Mouse (Mus musculus): ENCODE measurements around the gene Stk16. TPM values are rescaled to one million over a fixed set of nuclear protein-coding genes. Genes with fewer than 3 reads are reported as not detected.
"Not testable (repeated sequence)": the region's sequence is repeated elsewhere in the genome, so short reads cannot be mapped to it uniquely, and the experiment has no call there.

Gene Stk16
- total RNA-seq, 2 experiments from 2014 or later, result 65.6 to 67.0 TPM

DNA sequence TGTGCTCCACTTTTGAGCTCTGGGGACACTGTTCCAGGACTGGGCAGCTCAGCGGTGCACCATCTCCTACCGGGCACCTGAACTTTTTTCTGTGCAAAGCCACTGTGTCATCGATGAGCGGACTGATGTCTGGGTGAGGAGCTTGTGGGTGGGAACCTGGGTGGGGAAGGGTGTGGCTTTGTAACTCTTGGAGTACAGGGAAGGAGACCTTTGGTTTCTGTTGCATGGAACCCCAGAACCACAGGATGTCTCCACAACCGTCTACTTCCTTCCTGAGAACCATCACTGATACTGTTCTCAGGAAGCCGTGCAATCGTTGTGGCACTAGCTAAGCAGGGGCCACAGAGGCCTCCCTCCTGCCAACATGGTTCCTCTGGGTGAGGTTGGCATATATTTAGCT, 2.5 kb downstream of the Stk16 start:
- no peak for DNase-seq

- DNase-seq, result no peak
These were observed 3.8 kb downstream of the Stk16 start for GRCm38 (mm10) chr1:75214442-75214841.

- peak; percentile 85 for DNase-seq
These were observed 4.2 kb downstream of the Stk16 start for GRCm38 (mm10) chr1:75214886-75215285.

DNA sequence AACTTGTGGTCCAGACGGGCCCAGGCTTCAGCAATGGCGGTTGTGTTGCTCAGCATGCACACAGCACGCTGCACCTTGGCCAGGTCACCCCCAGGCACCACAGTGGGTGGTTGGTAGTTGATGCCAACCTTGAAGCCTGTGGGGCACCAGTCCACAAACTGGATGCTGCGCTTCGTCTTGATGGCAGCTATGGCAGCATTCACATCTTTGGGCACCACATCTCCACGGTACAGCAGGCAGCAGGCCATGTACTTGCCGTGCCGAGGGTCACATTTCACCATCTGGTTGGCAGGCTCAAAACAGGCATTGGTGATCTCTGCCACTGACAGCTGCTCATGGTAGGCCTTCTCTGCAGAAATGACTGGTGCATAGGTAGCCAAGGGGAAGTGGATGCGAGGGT, 5.1 kb downstream of the Stk16 start:
- no peak for DNase-seq

GRCm38 (mm10) chr1:75216797-75217585, 6.4 kb downstream of the Stk16 start:
- DNase-seq, result peak; percentile 59

DNA sequence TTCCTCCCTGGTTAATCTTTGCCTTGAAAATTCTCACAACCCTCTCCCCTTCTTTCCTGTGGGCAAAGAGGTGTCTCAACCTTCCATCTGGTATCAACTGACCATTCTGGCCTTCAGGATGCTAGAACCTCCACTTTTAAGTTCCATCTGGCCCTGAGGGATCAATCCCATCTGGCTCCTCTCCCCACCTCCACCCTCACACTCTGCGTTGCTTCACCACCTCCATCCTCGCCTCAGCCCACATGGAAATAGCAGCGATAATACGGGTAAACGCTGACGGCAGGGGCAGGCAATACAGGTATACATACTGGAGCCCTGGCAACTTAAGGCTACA, 7.2 kb downstream of the Stk16 start:
- no peak for DNase-seq

GRCm38 (mm10) chr1:75218227-75219001, 7.8 kb downstream of the Stk16 start:
- DNase-seq, result peak; percentile 78

- peak; percentile 91 for DNase-seq
These were observed 8.4 kb downstream of the Stk16 start for GRCm38 (mm10) chr1:75219078-75219477.

DNA sequence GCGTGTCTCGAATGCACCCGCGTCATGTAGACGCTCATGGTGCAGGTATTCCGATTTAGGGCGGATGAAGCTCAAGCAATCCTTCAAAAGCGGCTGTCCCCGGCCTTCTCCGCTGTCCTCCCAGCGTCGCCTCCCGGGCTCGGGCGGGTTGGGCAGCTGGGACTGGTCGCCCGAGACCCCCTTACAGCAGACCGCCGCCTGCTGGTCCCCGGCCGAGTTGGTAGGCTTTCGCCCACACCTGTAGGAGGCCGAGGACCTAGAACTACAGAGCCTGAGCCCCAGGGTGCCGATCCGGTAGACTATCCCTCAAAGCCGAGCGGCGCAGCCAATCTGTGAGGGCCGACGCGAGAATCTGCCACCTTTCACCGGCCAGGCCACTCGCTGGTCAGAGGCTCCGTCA, 8.9 kb downstream of the Stk16 start, which contains the start of gene Tuba4a:
Tuba4a (minus strand) TSS at position 335 of the 400 bp plus-strand sequence.
- DNase-seq, result peak; percentile 50

- DNase-seq, result no peak
These were observed 10.9 kb downstream of the Stk16 start for GRCm38 (mm10) chr1:75221538-75221937.

DNA sequence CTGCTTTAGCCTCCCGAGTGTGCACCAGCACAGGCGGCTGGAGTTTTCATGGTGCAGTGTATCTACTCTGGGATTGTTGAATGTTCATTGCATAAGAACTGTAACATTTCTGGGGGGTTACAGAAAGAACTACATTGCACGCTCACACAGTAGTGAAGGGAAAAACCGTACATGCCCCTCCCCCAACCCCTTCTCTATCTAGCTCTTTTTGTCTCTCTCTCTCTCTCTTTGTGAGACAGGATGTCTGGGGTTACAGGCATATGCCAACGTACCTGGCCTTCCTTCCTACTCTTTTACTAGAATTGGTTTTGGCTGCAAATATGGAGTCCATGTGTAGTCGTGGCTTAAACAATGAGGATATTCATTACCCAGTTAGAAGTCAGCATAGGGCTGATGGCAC, 12.3 kb downstream of the Stk16 start:
- no peak for DNase-seq

- DNase-seq, result no peak
These were observed 12.9 kb downstream of the Stk16 start for GRCm38 (mm10) chr1:75223532-75223931.

- no peak for DNase-seq
These were observed 14.8 kb downstream of the Stk16 start for GRCm38 (mm10) chr1:75225473-75225872.

GRCm38 (mm10) chr1:75226138-75226537, 15.5 kb downstream of the Stk16 start:
- no peak for DNase-seq

DNA sequence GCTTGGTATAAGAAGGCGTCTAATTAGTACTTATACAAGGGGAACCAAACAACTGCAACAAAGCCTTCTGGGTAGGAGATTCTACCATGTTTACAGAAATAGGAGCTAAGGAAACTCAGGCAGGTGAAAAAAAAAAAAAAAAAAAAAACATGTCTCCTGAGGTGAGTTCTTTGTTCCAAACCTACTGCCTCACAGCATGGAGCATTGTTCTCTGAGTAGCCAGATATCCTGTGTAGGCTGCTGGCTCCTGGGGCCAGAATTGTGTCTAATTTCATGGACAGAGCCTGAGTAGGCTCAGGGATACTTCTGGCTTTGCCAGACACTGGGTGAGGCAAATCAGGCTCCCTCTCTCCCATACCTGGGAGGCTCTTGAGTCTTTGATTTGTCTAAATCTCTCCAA, 17.0 kb downstream of the Stk16 start:
- DNase-seq, result no peak

DNA sequence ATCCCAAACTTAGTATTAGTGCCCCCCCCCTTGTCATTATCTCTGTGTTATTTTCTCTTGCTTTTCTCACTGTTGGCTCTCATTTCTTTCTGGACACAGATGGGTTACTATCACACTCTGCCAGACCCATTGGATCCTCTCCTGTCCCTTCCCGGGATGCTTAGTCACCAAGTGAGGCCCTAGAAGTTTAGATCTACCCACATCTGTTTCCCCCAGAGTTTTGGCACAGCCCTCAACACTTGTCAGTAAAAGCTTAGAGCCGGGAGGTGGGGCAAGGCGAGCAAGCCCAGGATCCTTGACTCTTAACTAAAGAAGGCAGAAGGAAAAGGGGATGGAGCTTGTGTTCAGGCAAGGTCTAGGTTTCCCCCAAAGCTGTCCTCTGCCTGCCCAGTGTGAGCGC, 18.5 kb downstream of the Stk16 start:
- DNase-seq, result no peak

DNA sequence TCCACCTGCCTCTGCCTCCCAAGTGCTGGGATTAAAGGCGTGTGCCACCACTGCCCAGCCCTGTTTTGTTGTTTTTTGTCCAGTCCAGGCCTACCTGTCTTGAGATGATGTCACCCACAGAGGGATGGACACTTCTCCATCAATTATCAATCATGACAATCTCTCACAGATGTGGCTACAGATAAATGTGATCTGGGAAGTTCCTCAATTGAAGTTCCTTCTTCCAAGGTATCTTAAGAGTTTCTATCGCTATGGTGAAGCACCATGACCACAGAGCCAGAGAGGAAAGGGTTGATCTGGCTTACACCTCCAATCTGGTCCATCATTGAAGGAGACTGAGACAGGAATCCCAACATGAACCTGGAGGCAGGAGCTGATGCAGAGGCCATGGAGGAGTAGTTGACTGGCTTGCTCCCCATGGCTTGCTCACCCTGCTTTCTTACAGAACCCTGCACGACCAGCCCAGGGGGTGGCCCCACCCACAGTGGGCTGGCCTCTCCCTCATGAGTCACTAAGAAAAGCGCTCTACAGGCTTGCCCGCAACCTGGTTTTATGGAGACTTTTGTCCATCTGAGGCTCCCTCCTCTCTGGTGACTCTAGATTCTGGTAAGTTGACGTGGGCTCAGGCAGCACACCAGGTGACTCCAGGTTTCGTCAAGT, 19.8 kb downstream of the Stk16 start:
- no peak for DNase-seq

- DNase-seq, result no peak
These were observed 20.6 kb downstream of the Stk16 start for GRCm38 (mm10) chr1:75231224-75231623.

DNA sequence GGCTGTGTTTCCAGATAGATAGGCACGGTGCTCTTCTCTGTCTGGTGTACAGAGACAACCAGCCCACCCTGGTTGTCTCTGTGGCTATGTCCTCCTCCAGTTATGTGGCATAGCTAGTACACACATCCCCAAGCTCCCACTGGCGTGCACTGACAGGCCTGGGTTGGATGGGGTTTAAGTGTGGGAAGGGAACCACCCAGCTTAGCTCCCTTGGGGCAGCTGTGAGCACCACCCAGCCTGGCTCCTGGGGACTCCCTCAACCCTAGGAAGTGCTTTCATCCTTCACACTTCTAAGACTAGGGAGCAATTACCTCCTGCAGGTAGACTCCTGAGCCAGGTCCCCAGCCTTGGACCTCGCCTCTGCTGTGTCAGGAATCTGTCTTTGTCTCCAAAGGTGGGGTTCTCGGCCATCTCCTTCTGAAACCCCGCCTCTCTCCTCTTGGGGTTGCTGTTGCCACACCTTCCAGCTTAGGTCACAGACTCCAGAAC, 21.1 kb downstream of the Stk16 start, which contains the start of gene A630095N17Rik:
A630095N17Rik (minus strand) TSS at position 439 of the 489 bp plus-strand sequence.
- no peak for DNase-seq

DNA sequence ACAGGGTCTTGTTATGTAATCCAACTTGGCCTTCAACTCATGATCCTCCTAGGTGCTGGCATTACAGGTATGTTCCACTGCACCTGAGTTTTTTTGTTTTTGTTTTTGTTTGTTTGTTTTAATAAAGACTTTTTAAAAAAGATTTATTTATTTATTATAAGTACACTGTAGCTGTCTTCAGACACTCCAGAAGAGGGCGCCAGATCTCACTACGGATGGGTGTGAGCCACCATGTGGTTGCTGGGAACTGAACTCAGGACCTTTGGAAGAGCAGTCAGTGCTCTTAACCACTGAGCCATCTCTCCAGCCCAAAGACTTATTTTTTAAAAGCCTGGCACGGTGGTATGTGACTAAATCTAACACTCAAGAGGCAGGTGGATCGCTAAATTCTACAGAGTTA, 21.9 kb downstream of the Stk16 start:
- DNase-seq, result not testable (repeated sequence)

- peak; percentile 76 for DNase-seq
These were observed 24.0 kb downstream of the Stk16 start for GRCm38 (mm10) chr1:75234606-75235005.

- DNase-seq, result peak; percentile 90
These were observed 25.7 kb downstream of the Stk16 start, which contains the start of gene Dnajb2 for GRCm38 (mm10) chr1:75236117-75237050. Gene Dnajb2 (plus strand): TSS chr1:75236406.

Measured in heart, postnatal 4 days (tissue).